Mouse (Mus musculus) liver, adult 2 months (tissue): ENCODE results near the gene Adgrd1. TPM values are rescaled to one million over a fixed set of nuclear protein-coding genes. Genes with fewer than 3 reads are reported as not detected.

Experiments
- DNase-seq: peaks from one replicate; pipeline ENCODE4 v3.0.0-alpha.2; 2011; ENCODE audit warnings: low read depth, low spot score; ENCODE audit errors: extremely low read depth
- H3K27ac ChIP-seq: fragments of 200-500 bp; replicated peaks from 2 replicates; pipeline ENCODE4 v1.5.1; 2012; ENCODE audit warnings: low read depth, mild to moderate bottlenecking, control low read depth, inconsistent platforms, low read length; ENCODE audit not compliant: insufficient read depth
- H3K27me3 ChIP-seq: fragments of 200-500 bp; 2 replicates; pipeline ENCODE4 v1.6.1; 2012; ENCODE audit warnings: mild to moderate bottlenecking, moderate library complexity, low read length, inconsistent platforms; ENCODE audit not compliant: control insufficient read depth, insufficient read depth
- H3K36me3 ChIP-seq: fragments of 200-500 bp; 2 replicates; pipeline ENCODE4 v1.6.1; 2012; ENCODE audit warnings: low read length, inconsistent platforms; ENCODE audit not compliant: control insufficient read depth, insufficient read depth
- H3K4me1 ChIP-seq: fragments of 200-500 bp; 2 replicates; pipeline ENCODE4 v1.6.1; 2011; ENCODE audit warnings: low read length; ENCODE audit not compliant: control insufficient read depth, insufficient read depth
- H3K4me3 ChIP-seq: fragments of 200-500 bp; 2 replicates; pipeline ENCODE4 v1.5.1; 2011; ENCODE audit warnings: low read depth, mild to moderate bottlenecking, control low read depth, low read length, moderate library complexity; ENCODE audit not compliant: insufficient read depth
- H3K79me2 ChIP-seq: fragments of 200-500 bp; 2 replicates; pipeline ENCODE4 v1.6.1; 2012; ENCODE audit warnings: inconsistent platforms, mild to moderate bottlenecking, low read length, moderate library complexity; ENCODE audit not compliant: control insufficient read depth, insufficient read depth
- H3K9ac ChIP-seq: fragments of 200-500 bp; 2 replicates; pipeline ENCODE4 v1.6.1; 2012; ENCODE audit warnings: low read depth, mild to moderate bottlenecking, control low read depth, inconsistent platforms, low read length
- CTCF ChIP-seq: fragments of 200-500 bp; IDR thresholded peaks from 2 replicates; pipeline ENCODE4 v1.5.1; 2011; ENCODE audit warnings: low read depth, low read length, control low read depth
- POLR2A ChIP-seq: fragments of 200-500 bp; IDR thresholded peaks from 2 replicates; pipeline ENCODE4 v1.6.1; 2011; ENCODE audit warnings: low read length, control low read depth; ENCODE audit not compliant: insufficient read depth; ENCODE audit errors: extremely low read depth
- WGBS: fragments of 180-500 bp; shearing (Covaris S2); methylation state at CpG from one replicate; pipeline ENCODE4 v1.1.7; 2018; 5-methylcytosine and 5-hydroxymethylcytosine counted together
- polyA plus RNA-seq: library from polyadenylated mRNA; depleted of rRNA; stranded (reverse); fragments of >200 nt; gene quantifications from 2 replicates; pipeline ENCODE4 v1.2.3, GENCODE M21; 2012
- total RNA-seq: library from RNA; depleted of rRNA; stranded (reverse); fragments of >200 nt; gene quantifications from 2 replicates; pipeline ENCODE4 v1.2.3, GENCODE M21; 2014

Adgrd1 gene
- total and polyA plus RNA-seq, 2 experiments = 0.18 to 0.66 TPM

GRCm38 (mm10) chr5:129066541-129067230, 29.9 kb upstream of the Adgrd1 start:
- WGBS = 82% methylated on average over 8 of the region's 8 CpGs
- TF ChIP-seq CTCF (no peak), POLR2A (no peak)
- H3K79me2 ChIP-seq = no peaks in the 10 kb centered on the region
- no peak overlapping the region for H3K4me3 ChIP-seq
- H3K9ac ChIP-seq = no peak overlapping the region
- no peaks in the 10 kb centered on the region for H3K27me3 ChIP-seq
- no peaks in the 10 kb centered on the region for H3K36me3 ChIP-seq
- DNase-seq = no peak
- H3K4me1 ChIP-seq = no peaks in the 10 kb centered on the region
- no peak overlapping the region for H3K27ac ChIP-seq

- H3K9ac ChIP-seq = no peak overlapping the region
- no peaks in the 10 kb centered on the region for H3K79me2 ChIP-seq
- TF ChIP-seq POLR2A (no peak), CTCF (no peak)
- no peaks in the 10 kb centered on the region for H3K4me1 ChIP-seq
- no peak overlapping the region for H3K27ac ChIP-seq
- H3K36me3 ChIP-seq = no peaks in the 10 kb centered on the region
- no peak overlapping the region for H3K4me3 ChIP-seq
- 73% methylated on average over 13 of the region's 13 CpGs for WGBS
- H3K27me3 ChIP-seq = no peaks in the 10 kb centered on the region
- peak; percentile 7 for DNase-seq
Observed at GRCm38 (mm10) chr5:129067231-129067834, 29.2 kb upstream of the Adgrd1 start.

- Histone ChIP-seq H3K9ac (no peak overlapping the region), H3K27ac (no peak overlapping the region), H3K27me3 (no peaks in the 10 kb centered on the region), H3K36me3 (no peaks in the 10 kb centered on the region), H3K4me1 (no peaks in the 10 kb centered on the region), H3K4me3 (no peak overlapping the region), H3K79me2 (no peaks in the 10 kb centered on the region)
- TF ChIP-seq POLR2A (no peak), CTCF (no peak)
- no peak for DNase-seq
- WGBS = 80% methylated on average over 14 of the region's 14 CpGs
Observed at GRCm38 (mm10) chr5:129071761-129072280, 24.7 kb upstream of the Adgrd1 start.

- Histone ChIP-seq H3K27me3 (no peaks in the 10 kb centered on the region), H3K27ac (no peak overlapping the region), H3K4me3 (no peak overlapping the region), H3K36me3 (no peaks in the 10 kb centered on the region), H3K4me1 (no peaks in the 10 kb centered on the region), H3K79me2 (no peaks in the 10 kb centered on the region), H3K9ac (no peak overlapping the region)
- 16% methylated on average over 6 of the region's 6 CpGs for WGBS
- TF ChIP-seq POLR2A (no peak), CTCF (no peak)
- no peak for DNase-seq
Observed at GRCm38 (mm10) chr5:129073404-129073803, 23.1 kb upstream of the Adgrd1 start.

- H3K79me2 ChIP-seq = no peaks in the 10 kb centered on the region
- no peaks in the 10 kb centered on the region for H3K4me1 ChIP-seq
- H3K4me3 ChIP-seq = no peak overlapping the region
- no peak for DNase-seq
- no peak overlapping the region for H3K27ac ChIP-seq
- no peak overlapping the region for H3K9ac ChIP-seq
- no peaks in the 10 kb centered on the region for H3K27me3 ChIP-seq
- H3K36me3 ChIP-seq = no peaks in the 10 kb centered on the region
- WGBS = 83% methylated on average over 6 of the region's 6 CpGs
- TF ChIP-seq POLR2A (no peak), CTCF (no peak)
Observed at GRCm38 (mm10) chr5:129076098-129076497, 20.5 kb upstream of the Adgrd1 start.

GRCm38 (mm10) chr5:129077240-129077639, 19.3 kb upstream of the Adgrd1 start:
- DNase-seq = no peak
- Histone ChIP-seq H3K27ac (no peak overlapping the region), H3K79me2 (no peaks in the 10 kb centered on the region), H3K4me1 (no peaks in the 10 kb centered on the region), H3K4me3 (no peak overlapping the region), H3K36me3 (no peaks in the 10 kb centered on the region), H3K27me3 (no peaks in the 10 kb centered on the region), H3K9ac (no peak overlapping the region)
- TF ChIP-seq POLR2A = no peak
- TF ChIP-seq CTCF = no peak
- WGBS = 75% methylated on average over 5 of the region's 5 CpGs
